Mouse (Mus musculus) midbrain, postnatal 0 days (tissue): Measurements from ENCODE around the gene Uggt1. TPM values are rescaled to one million over a fixed set of nuclear protein-coding genes. Genes with fewer than 3 reads are reported as not detected.

Source experiments
- ATAC-seq: fragments of 200-750 bp; cut with Nextera tagmentation; 2 replicates; pipeline ENCODE4 v1.8.0; 2017; ENCODE audit warnings: moderate number of reproducible peaks, mild to moderate bottlenecking, moderate TSS enrichment, moderate library complexity; ENCODE audit not compliant: low FRiP score
- DNase-seq: peaks from one replicate; pipeline ENCODE4 v3.0.0-alpha.2; 2015; ENCODE audit warnings: low spot score
- H3K27ac ChIP-seq: fragments of 300-500 bp; sonication (generic); 2 replicates; pipeline ENCODE4 v1.5.1; 2014; ENCODE audit warnings: low read depth, mild to moderate bottlenecking, low read length, mixed read lengths
- H3K27me3 ChIP-seq: fragments of 300-500 bp; sonication (generic); 2 replicates; pipeline ENCODE4 v1.6.1; 2014; ENCODE audit warnings: low read length, control low read depth, mixed read lengths; ENCODE audit not compliant: insufficient read depth
- H3K36me3 ChIP-seq: fragments of 300-500 bp; sonication (generic); 2 replicates; pipeline ENCODE4 v1.6.1; 2014; ENCODE audit warnings: low read length, control low read depth, mixed read lengths; ENCODE audit not compliant: insufficient read depth
- H3K4me1 ChIP-seq: fragments of 300-500 bp; sonication (generic); 2 replicates; pipeline ENCODE4 v1.6.1; 2014; ENCODE audit warnings: mild to moderate bottlenecking, control low read depth, antibody characterized with exemption, low read length, mixed read lengths; ENCODE audit not compliant: insufficient read depth
- H3K4me2 ChIP-seq: fragments of 300-500 bp; sonication (generic); 2 replicates; pipeline ENCODE4 v1.6.1; 2014; ENCODE audit warnings: low read depth, mild to moderate bottlenecking, low read length, mixed read lengths; ENCODE audit not compliant: poor library complexity, severe bottlenecking
- H3K4me3 ChIP-seq: fragments of 300-500 bp; sonication (generic); 2 replicates; pipeline ENCODE4 v1.5.1; 2014; ENCODE audit warnings: low read depth, mild to moderate bottlenecking, low read length, moderate library complexity
- H3K9ac ChIP-seq: fragments of 300-500 bp; sonication (generic); replicated peaks from 2 replicates; pipeline ENCODE4 v1.6.1; 2014; ENCODE audit warnings: mild to moderate bottlenecking, low read length, moderate library complexity, mixed read lengths; ENCODE audit not compliant: poor library complexity, severe bottlenecking
- H3K9me3 ChIP-seq: fragments of 300-500 bp; sonication (generic); 2 replicates; pipeline ENCODE4 v1.6.1; 2016; ENCODE audit warnings: low read length, control low read depth
- CTCF ChIP-seq: IDR thresholded peaks from 2 replicates; pipeline ENCODE4 v1.5.1; 2016; ENCODE audit warnings: antibody characterized with exemption, mild to moderate bottlenecking
- WGBS: fragments of 180-500 bp; shearing (Covaris S2); extraction: QIAGEN DNeasy Blood & Tissue Kit; methylation state at CpG from one replicate; pipeline ENCODE4 v1.1.7; 2014; 5-methylcytosine and 5-hydroxymethylcytosine counted together
- polyA plus RNA-seq: library from polyadenylated mRNA; unstranded; fragments of >200 nt; fragmentation: Nextera tagmentation; extraction: Ambion mirVana; gene quantifications from 2 replicates; pipeline ENCODE4 v1.2.1, GENCODE M21; 2015
- total RNA-seq: library from RNA; depleted of rRNA; stranded (reverse); fragments of >200 nt; gene quantifications from 2 replicates; pipeline ENCODE4 v1.2.3, GENCODE M21; 2014

Uggt1 gene
- total and polyA plus RNA-seq, 2 experiments from 2014 or later: 23.8 to 50.6 TPM

GRCm38 (mm10) chr1:36133041-36133440 is 111.5 kb downstream of the Uggt1 start:
- no peaks in the 10 kb centered on the region; the same call in 1 of the 2 replicates for H3K4me1 ChIP-seq
- no peak overlapping the region for H3K4me3 ChIP-seq
- H3K4me2 ChIP-seq: no peak overlapping the region
- H3K9me3 ChIP-seq: no peaks in the 10 kb centered on the region
- no peak for TF ChIP-seq CTCF
- H3K9ac ChIP-seq: no peak overlapping the region
- no peaks in the 10 kb centered on the region for H3K36me3 ChIP-seq
- ATAC-seq (no peak), DNase-seq (no peak)
- 74% methylated on average over 8 of the region's 8 CpGs for WGBS
- no peak overlapping the region for H3K27ac ChIP-seq
- H3K27me3 ChIP-seq: no peaks in the 10 kb centered on the region

GRCm38 (mm10) chr1:36132211-36132610 is 112.3 kb downstream of the Uggt1 start:
- no peak overlapping the region; the same call in 1 of the 2 replicates for H3K9ac ChIP-seq
- DNase-seq (no peak), ATAC-seq (no peak)
- no peak overlapping the region for H3K27ac ChIP-seq
- H3K9me3 ChIP-seq: no peaks in the 10 kb centered on the region
- H3K36me3 ChIP-seq: no peaks in the 10 kb centered on the region
- no peaks in the 10 kb centered on the region for H3K27me3 ChIP-seq
- H3K4me1 ChIP-seq: no peaks in the 10 kb centered on the region; the same call in 1 of the 2 replicates
- no peak overlapping the region for H3K4me2 ChIP-seq
- no peak overlapping the region for H3K4me3 ChIP-seq
- no peak for TF ChIP-seq CTCF
- 61% methylated on average over 4 of the region's 4 CpGs for WGBS

DNA sequence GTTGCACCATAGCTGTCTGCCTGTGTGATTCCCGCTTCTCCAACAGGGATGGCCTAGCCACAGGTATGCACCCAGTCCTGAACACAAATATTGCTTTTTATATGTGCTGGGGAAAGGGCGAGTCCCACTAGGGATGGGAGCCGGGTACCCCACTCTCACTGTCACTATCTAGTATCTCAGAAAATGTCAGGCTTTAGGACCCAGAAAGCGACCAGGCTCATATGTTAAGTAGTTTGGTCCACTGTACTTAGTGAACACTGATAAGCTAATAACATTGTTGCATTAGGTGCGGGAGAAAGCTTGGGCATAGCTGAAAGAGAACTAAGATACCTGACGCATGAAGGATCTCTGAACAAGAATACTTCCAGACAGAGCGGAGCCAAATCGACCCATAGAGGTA is 112.8 kb downstream of the Uggt1 start:
- DNase-seq (no peak), ATAC-seq (no peak)
- Histone ChIP-seq H3K9ac (no peak overlapping the region; the same call in 1 of the 2 replicates), H3K4me1 (no peaks in the 10 kb centered on the region; the same call in 1 of the 2 replicates), H3K36me3 (no peaks in the 10 kb centered on the region), H3K27ac (no peak overlapping the region), H3K4me3 (no peak overlapping the region), H3K9me3 (no peaks in the 10 kb centered on the region), H3K27me3 (no peaks in the 10 kb centered on the region), H3K4me2 (no peak overlapping the region)
- 70% methylated on average over 8 of the region's 8 CpGs for WGBS
- no peak for TF ChIP-seq CTCF

DNA sequence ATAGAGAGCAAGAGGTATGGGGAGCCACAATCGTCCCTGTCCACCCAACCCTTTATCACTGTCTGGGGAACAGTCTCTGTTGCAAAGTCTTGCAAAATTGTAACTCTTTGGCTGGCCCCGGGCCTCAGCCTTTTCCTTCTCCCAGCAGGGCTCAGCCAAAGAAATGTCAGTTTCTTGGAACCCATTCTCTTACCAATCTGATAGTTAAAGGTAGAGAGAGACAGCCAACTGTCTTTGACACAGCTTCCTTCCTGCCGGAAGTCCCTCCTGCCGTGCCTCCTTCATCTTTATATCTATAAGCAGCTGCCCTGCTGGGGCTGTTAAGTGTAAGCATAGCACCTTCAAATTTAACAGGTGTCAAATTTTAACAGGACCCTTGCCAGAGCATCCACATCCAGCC is 113.4 kb downstream of the Uggt1 start:
- Histone ChIP-seq H3K27ac (no peak overlapping the region), H3K9me3 (no peaks in the 10 kb centered on the region), H3K4me3 (no peak overlapping the region), H3K9ac (no peak overlapping the region), H3K27me3 (no peaks in the 10 kb centered on the region), H3K36me3 (no peaks in the 10 kb centered on the region), H3K4me2 (no peak overlapping the region), H3K4me1 (no peaks in the 10 kb centered on the region; the same call in 1 of the 2 replicates)
- no peak for ATAC-seq
- WGBS: 52% methylated on average over 4 of the region's 4 CpGs
- no peak for TF ChIP-seq CTCF
- DNase-seq: no peak

DNA sequence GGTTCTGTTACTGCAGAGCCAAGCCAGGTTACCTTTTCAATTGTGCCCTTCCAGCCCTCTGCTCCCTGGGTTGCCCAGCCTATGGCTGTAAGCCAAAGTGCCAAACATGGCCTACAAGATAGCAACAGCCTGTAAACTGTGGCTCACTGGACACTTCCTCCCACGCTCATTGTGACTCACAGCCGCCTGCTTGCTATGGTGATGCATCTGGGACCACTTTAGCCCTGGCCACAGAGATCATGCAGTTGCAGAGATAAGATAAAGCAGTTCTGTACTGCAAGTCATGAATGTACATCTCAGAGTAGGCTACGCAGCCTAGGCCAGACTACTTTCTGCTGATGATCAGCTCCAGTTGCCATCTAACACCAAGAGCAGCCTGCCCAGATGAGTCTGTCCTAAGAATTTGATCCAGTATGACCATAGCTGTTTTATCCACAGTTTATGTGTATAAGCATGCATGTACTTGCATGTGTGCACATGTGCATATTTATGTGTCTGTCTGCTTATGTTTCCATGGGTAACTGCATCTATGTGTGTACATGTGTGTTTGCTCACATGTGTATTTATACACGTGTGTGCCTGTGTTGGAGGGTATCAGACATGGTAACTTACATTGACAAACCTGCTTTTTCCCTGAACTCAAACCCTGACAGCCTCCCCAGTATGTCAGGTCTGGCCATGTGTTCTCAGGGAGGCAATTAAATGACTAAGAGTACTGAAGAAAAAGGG is 114.0 kb downstream of the Uggt1 start:
- no peak for TF ChIP-seq CTCF
- no peaks in the 10 kb centered on the region; the same call in 1 of the 2 replicates for H3K4me1 ChIP-seq
- 97% methylated on average over 4 of the region's 4 CpGs for WGBS
- no peak overlapping the region for H3K4me3 ChIP-seq
- no peak overlapping the region for H3K9ac ChIP-seq
- ATAC-seq: no peak
- no peaks in the 10 kb centered on the region for H3K9me3 ChIP-seq
- no peak for DNase-seq
- H3K36me3 ChIP-seq: no peaks in the 10 kb centered on the region
- H3K27me3 ChIP-seq: no peaks in the 10 kb centered on the region
- no peak overlapping the region for H3K4me2 ChIP-seq
- no peak overlapping the region for H3K27ac ChIP-seq

- H3K27me3 ChIP-seq: no peaks in the 10 kb centered on the region
- H3K27ac ChIP-seq: no peak overlapping the region
- no peak overlapping the region for H3K4me3 ChIP-seq
- no peaks in the 10 kb centered on the region for H3K36me3 ChIP-seq
- H3K9me3 ChIP-seq: no peaks in the 10 kb centered on the region
- no peak for DNase-seq
- 93% methylated on average over 8 of the region's 8 CpGs for WGBS
- TF ChIP-seq CTCF: no peak
- H3K4me2 ChIP-seq: no peak overlapping the region
- H3K4me1 ChIP-seq: no peaks in the 10 kb centered on the region; the same call in 1 of the 2 replicates
- no peak for ATAC-seq
- H3K9ac ChIP-seq: no peak overlapping the region
Measured at GRCm38 (mm10) chr1:36129881-36130280, 114.6 kb downstream of the Uggt1 start.
